ENCODE assay signal across 8 mouse cellular contexts in genomic region chr17:80061783-80062619, GRCm38 (mm10). TPM values are rescaled to one million over a fixed set of nuclear protein-coding genes. Genes with fewer than 3 reads are reported as not detected.
DNase-seq lines count a peak whose midpoint lies in the region; ATAC-seq lines count a peak whose summit lies in the region.

TSS of gene Hnrnpll (minus strand) at chr17:80062334.

- H3K4me3 ChIP-seq in hindbrain, embryonic 15.5 days = peak within 1 kb of the TSS; percentile 88

- H3K27me3 ChIP-seq in hindbrain, embryonic 15.5 days = no peaks in the 10 kb centered on the region

- H3K27ac ChIP-seq in hindbrain, embryonic 15.5 days (replicated peaks) = peak within 1 kb of the TSS; percentile 98

- ATAC-seq in hindbrain, embryonic 15.5 days (ENCODE audit: low FRiP score, low read depth) = peak; percentile 99

- H3K9ac ChIP-seq in hindbrain, embryonic 15.5 days = peak within 1 kb of the TSS; percentile 96

- H3K4me2 ChIP-seq in hindbrain, embryonic 15.5 days = peak within 1 kb of the TSS; percentile 79

- H3K36me3 ChIP-seq in hindbrain, embryonic 15.5 days = no peaks in the 10 kb centered on the region

- peaks cover 34% of the 10 kb centered on the region for H3K4me1 ChIP-seq in hindbrain, embryonic 15.5 days (replicated peaks)

- H3K9me3 ChIP-seq in hindbrain, embryonic 15.5 days = no peaks in the 10 kb centered on the region

- DNase-seq in T-cell, adult 2 months (ENCODE audit: low spot score) = peak; percentile 84
- peak; percentile 96 to 99 for DNase-seq in cerebellum, postnatal 36 days
- peak; percentile 99 for DNase-seq in frontal cortex, postnatal 36 days (ENCODE audit: low spot score in 2 of 2)
- DNase-seq in left cerebral cortex, adult 11 months (ENCODE audit: low spot score) = peak; percentile 97
- peak; percentile 98 to 99 for DNase-seq in lung, postnatal 4 days
- DNase-seq in retina, postnatal 7 days (ENCODE audit: low read depth, low spot score) = peak; percentile 98
- DNase-seq in urinary bladder, adult 2 months (ENCODE audit: low spot score) = peak; percentile 98

- under 1% methylated on average over 64 of the region's 97 CpGs for WGBS in hindbrain, embryonic 15.5 days

RNA-seq across cellular contexts. Expression of gene Hnrnpll, which starts in this region (rescaled TPM):
- 58.6 and 62.1 TPM in 2 replicates for polyA plus RNA-seq in hindbrain, embryonic 15.5 days (2015; fragmentation: Nextera tagmentation; extraction: Ambion mirVana)
- polyA plus RNA-seq in urinary bladder, adult 2 months (2012; rRNA removed) = 34.7 and 39.7 TPM in 2 replicates

Comparison
In these comparisons a context has a peak if more than half of its experiments do, and no peak if none do; other contexts are left out.
1. Peak in every context shown above with its lines: DNase-seq, ATAC-seq, H3K4me3 ChIP-seq and H3K27ac ChIP-seq.